Mouse (Mus musculus) hematopoietic stem cell, adult 5-6 weeks (primary cell): ENCODE results near the gene Tfdp2. TPM values are rescaled to one million over a fixed set of nuclear protein-coding genes. Genes with fewer than 3 reads are reported as not detected.
"Not testable (repeated sequence)": the region's sequence is repeated elsewhere in the genome, so short reads cannot be mapped to it uniquely, and the experiment has no call there.

ENCODE experiments used
- ATAC-seq, 2 experiments: fragments of 125-278 bp in 1 of 2; replicated peaks in 1 of 2; 2 replicates each; pipeline ENCODE4 v1.8.0; 2016 to 2017; ENCODE audit warnings: inconsistent platforms in 2 of 2, mild to moderate bottlenecking in 2 of 2, moderate number of reproducible peaks in 2 of 2, low read depth in 1 of 2, moderate TSS enrichment in 1 of 2; ENCODE audit not compliant: low FRiP score in 2 of 2, poor library complexity in 2 of 2, severe bottlenecking in 2 of 2, insufficient read depth in 1 of 2, low TSS enrichment in 1 of 2
- total RNA-seq: library from RNA; stranded (forward); fragments of 172-1452, 232-1000 nt; gene quantifications from 2 replicates; pipeline ENCODE4 v1.2.3, GENCODE M21; 2017

Gene Tfdp2
- total RNA-seq, result 49.8 and 65.7 TPM in 2 replicates

- peak; percentile 97 to 98 for ATAC-seq
These were observed at the start of gene Tfdp2 for GRCm38 (mm10) chr9:96195885-96196622. Tfdp2 (plus strand) TSS chr9:96196275.

- ATAC-seq, result no peak
These were observed 43.3 kb upstream of the Tfdp2 start for GRCm38 (mm10) chr9:96152801-96153200.

GRCm38 (mm10) chr9:96158431-96158830 is 37.6 kb upstream of the Tfdp2 start:
- no peak for ATAC-seq

GRCm38 (mm10) chr9:96159047-96159446 is 37.0 kb upstream of the Tfdp2 start:
- no peak for ATAC-seq

GRCm38 (mm10) chr9:96160767-96161166 is 35.3 kb upstream of the Tfdp2 start:
- no peak for ATAC-seq

- ATAC-seq, result no peak
These were observed 33.7 kb upstream of the Tfdp2 start for GRCm38 (mm10) chr9:96162421-96162820.

- ATAC-seq, result no peak
These were observed 32.6 kb upstream of the Tfdp2 start for GRCm38 (mm10) chr9:96163443-96163842.

- ATAC-seq, result not testable (repeated sequence)
These were observed 32.1 kb upstream of the Tfdp2 start for GRCm38 (mm10) chr9:96163983-96164382.

GRCm38 (mm10) chr9:96167168-96167585 is 28.9 kb upstream of the Tfdp2 start:
- ATAC-seq, result peak; percentile 63 to 83

- ATAC-seq, result peak; percentile 72 to 80
These were observed 25.5 kb upstream of the Tfdp2 start for GRCm38 (mm10) chr9:96170600-96170999.

- ATAC-seq, result no peak
These were observed 11.2 kb upstream of the Tfdp2 start for GRCm38 (mm10) chr9:96184909-96185308.

GRCm38 (mm10) chr9:96186701-96187100 is 9.4 kb upstream of the Tfdp2 start:
- ATAC-seq, result no peak

- peak; percentile 33 to 54; a peak in 2 of 4 replicates for ATAC-seq
These were observed 634 bp downstream of the Tfdp2 start for GRCm38 (mm10) chr9:96196636-96197181.

- no peak for ATAC-seq
These were observed 1.7 kb downstream of the Tfdp2 start for GRCm38 (mm10) chr9:96197806-96198205.

GRCm38 (mm10) chr9:96203663-96204062 is 7.6 kb downstream of the Tfdp2 start:
- ATAC-seq, result no peak

- no peak for ATAC-seq
These were observed 11.4 kb downstream of the Tfdp2 start for GRCm38 (mm10) chr9:96207428-96207827.

GRCm38 (mm10) chr9:96213036-96213645 is 17.1 kb downstream of the Tfdp2 start:
- no peak for ATAC-seq

- ATAC-seq, result no peak
These were observed 18.1 kb downstream of the Tfdp2 start for GRCm38 (mm10) chr9:96214171-96214570.
